ENCODE assay signal across 13 mouse cellular contexts in genomic region chr5:129287481-129287880, GRCm38 (mm10).
A peak's percentile ranks its signal among the peaks of the same experiment; 100 is the strongest.
DNase-seq lines count a peak whose midpoint lies in the region; ATAC-seq and TF ChIP-seq lines count a peak whose summit lies in the region.
"Had no signal": no experiment of that assay in that cellular context is flagged by ENCODE, and none has a peak within 500 bp of the region (broad histone marks: within the 10 kb centered on the region; RNA-seq: fewer than 3 reads in every experiment).

No protein-coding gene starts in this region.

- no peak overlapping the region for H3K27ac ChIP-seq in heart, postnatal 0 days (ENCODE audit: low read depth)
- H3K27ac ChIP-seq in heart, embryonic 12.5 days (ENCODE audit: poor library complexity, severe bottlenecking) = no peak overlapping the region
- no peak overlapping the region for H3K27ac ChIP-seq in midbrain, embryonic 11.5 days (ENCODE audit: low read depth, low read length)
- no peak overlapping the region for H3K27ac ChIP-seq in midbrain, embryonic 15.5 days
- no peak overlapping the region for H3K27ac ChIP-seq in embryonic facial prominence, embryonic 11.5 days (replicated peaks; ENCODE audit: low read depth, low read length)
- H3K27ac ChIP-seq: embryonic facial prominence, embryonic 13.5 days; neural tube, embryonic 15.5 days had no signal

- H3K4me2 ChIP-seq in heart, postnatal 0 days (ENCODE audit: low read depth, low read length) = no peak overlapping the region
- no peak overlapping the region for H3K4me2 ChIP-seq in heart, embryonic 12.5 days
- no peak overlapping the region for H3K4me2 ChIP-seq in midbrain, embryonic 11.5 days
- H3K4me2 ChIP-seq in midbrain, embryonic 15.5 days = no peak overlapping the region
- no peak overlapping the region for H3K4me2 ChIP-seq in embryonic facial prominence, embryonic 11.5 days (ENCODE audit: low read depth, low read length)
- H3K4me2 ChIP-seq: embryonic facial prominence, embryonic 13.5 days; neural tube, embryonic 15.5 days had no signal

- H3K27me3 ChIP-seq in heart, postnatal 0 days (ENCODE audit: control insufficient read depth, insufficient read depth, low read length) = peaks cover 6% of the 10 kb centered on the region; the same call in 1 of the 2 replicates
- peaks cover 32% of the 10 kb centered on the region for H3K27me3 ChIP-seq in heart, embryonic 12.5 days (replicated peaks)
- no peaks in the 10 kb centered on the region for H3K27me3 ChIP-seq in midbrain, embryonic 11.5 days (ENCODE audit: control insufficient read depth, insufficient read depth, low read length)
- no peaks in the 10 kb centered on the region for H3K27me3 ChIP-seq in midbrain, embryonic 15.5 days (replicated peaks)
- H3K27me3 ChIP-seq in embryonic facial prominence, embryonic 11.5 days (ENCODE audit: control insufficient read depth, insufficient read depth, low read length) = no peaks in the 10 kb centered on the region
- H3K27me3 ChIP-seq: CH12.LX had no signal

- 9% methylated on average over 8 of the region's 8 CpGs for WGBS in heart, postnatal 0 days
- WGBS in heart, embryonic 12.5 days = 9% methylated on average over 8 of the region's 8 CpGs
- WGBS in midbrain, embryonic 11.5 days = 16% methylated on average over 8 of the region's 8 CpGs
- WGBS in midbrain, embryonic 15.5 days = 17% methylated on average over 8 of the region's 8 CpGs
- 12% methylated on average over 8 of the region's 8 CpGs for WGBS in embryonic facial prominence, embryonic 11.5 days

- no peaks in the 10 kb centered on the region for H3K36me3 ChIP-seq in heart, postnatal 0 days (replicated peaks; ENCODE audit: control insufficient read depth, insufficient read depth, low read length)
- no peaks in the 10 kb centered on the region for H3K36me3 ChIP-seq in heart, embryonic 12.5 days
- H3K36me3 ChIP-seq in midbrain, embryonic 11.5 days (ENCODE audit: control insufficient read depth, insufficient read depth, low read length) = no peaks in the 10 kb centered on the region
- no peaks in the 10 kb centered on the region for H3K36me3 ChIP-seq in midbrain, embryonic 15.5 days (replicated peaks)
- H3K36me3 ChIP-seq in embryonic facial prominence, embryonic 11.5 days (replicated peaks; ENCODE audit: control insufficient read depth, insufficient read depth, low read depth, low read length) = no peaks in the 10 kb centered on the region
- H3K36me3 ChIP-seq: embryonic facial prominence, embryonic 13.5 days; neural tube, embryonic 15.5 days had no signal

- DNase-seq in heart, postnatal 0 days (ENCODE audit: low spot score) = peak; percentile 49
- DNase-seq in midbrain, embryonic 11.5 days (ENCODE audit: low spot score, missing footprints) = peak; percentile 88
- peak; percentile 83 for DNase-seq in embryonic facial prominence, embryonic 11.5 days (ENCODE audit: low spot score)
- DNase-seq in yolk sac, embryonic 10.5 days (ENCODE audit: low spot score) = peak; percentile 25
- no peak for DNase-seq in spleen, adult 12 weeks (ENCODE audit: low spot score)
- DNase-seq in B cell, adult 2 months = no peak
- DNase-seq: gastrocnemius, postnatal 36 days had no signal

- no peak for TF ChIP-seq EP300 in heart, postnatal 0 days (IDR thresholded peaks at IDR 0.05; ENCODE audit: low read depth)

- H3K9ac ChIP-seq in heart, postnatal 0 days (replicated peaks; ENCODE audit: low read depth, low read length) = no peak overlapping the region
- H3K9ac ChIP-seq in heart, embryonic 12.5 days = no peak overlapping the region
- H3K9ac ChIP-seq in midbrain, embryonic 11.5 days (ENCODE audit: low read length) = no peak overlapping the region
- H3K9ac ChIP-seq in midbrain, embryonic 15.5 days = no peak overlapping the region
- H3K9ac ChIP-seq in embryonic facial prominence, embryonic 11.5 days (replicated peaks; ENCODE audit: low read length) = no peak overlapping the region
- H3K9ac ChIP-seq: embryonic facial prominence, embryonic 13.5 days; neural tube, embryonic 15.5 days had no signal

- no peak overlapping the region for H3K4me3 ChIP-seq in heart, postnatal 0 days (ENCODE audit: low read depth, low read length)
- H3K4me3 ChIP-seq in heart, embryonic 12.5 days = no peak overlapping the region
- H3K4me3 ChIP-seq in midbrain, embryonic 11.5 days (ENCODE audit: low read depth, low read length) = no peak overlapping the region
- H3K4me3 ChIP-seq in midbrain, embryonic 15.5 days = no peak overlapping the region
- H3K4me3 ChIP-seq in embryonic facial prominence, embryonic 11.5 days (ENCODE audit: low read depth, low read length) = no peak overlapping the region
- H3K4me3 ChIP-seq: embryonic facial prominence, embryonic 13.5 days; neural tube, embryonic 15.5 days had no signal

- ATAC-seq in heart, postnatal 0 days (ENCODE audit: insufficient read depth, low read depth) = peak; percentile 41; the same call in 1 of the 2 replicates
- ATAC-seq in heart, embryonic 12.5 days (ENCODE audit: insufficient number of reproducible peaks, low FRiP score) = no peak
- no peak for ATAC-seq in midbrain, embryonic 11.5 days (ENCODE audit: low FRiP score)
- ATAC-seq in midbrain, embryonic 15.5 days (replicated peaks) = no peak
- no peak for ATAC-seq in embryonic facial prominence, embryonic 11.5 days (replicated peaks; ENCODE audit: insufficient number of reproducible peaks, low FRiP score, low TSS enrichment, low read depth)
- ATAC-seq: inflammation-experienced regulatory T-cells, adult 6 months had no signal

- no peaks in the 10 kb centered on the region for H3K4me1 ChIP-seq in heart, postnatal 0 days (ENCODE audit: control insufficient read depth, insufficient read depth)
- H3K4me1 ChIP-seq in heart, embryonic 12.5 days (replicated peaks) = no peaks in the 10 kb centered on the region
- no peaks in the 10 kb centered on the region; the same call in 1 of the 2 replicates for H3K4me1 ChIP-seq in midbrain, embryonic 11.5 days (ENCODE audit: control insufficient read depth, insufficient read depth, low read length)
- H3K4me1 ChIP-seq in midbrain, embryonic 15.5 days = peaks cover 3% of the 10 kb centered on the region; the same call in 1 of the 2 replicates
- no peaks in the 10 kb centered on the region for H3K4me1 ChIP-seq in embryonic facial prominence, embryonic 11.5 days (ENCODE audit: control insufficient read depth, insufficient read depth, low read length)

- no peaks in the 10 kb centered on the region for H3K9me3 ChIP-seq in heart, postnatal 0 days (replicated peaks; ENCODE audit: control insufficient read depth, low read length)
- H3K9me3 ChIP-seq in heart, embryonic 12.5 days (replicated peaks) = no peaks in the 10 kb centered on the region
- no peaks in the 10 kb centered on the region for H3K9me3 ChIP-seq in midbrain, embryonic 11.5 days (ENCODE audit: control insufficient read depth, low read length)
- no peaks in the 10 kb centered on the region for H3K9me3 ChIP-seq in midbrain, embryonic 15.5 days
- H3K9me3 ChIP-seq in embryonic facial prominence, embryonic 11.5 days (replicated peaks; ENCODE audit: control insufficient read depth, low read length) = no peaks in the 10 kb centered on the region
- H3K9me3 ChIP-seq: embryonic facial prominence, embryonic 13.5 days; neural tube, embryonic 15.5 days had no signal

- TF ChIP-seq CTCF in heart, postnatal 0 days (IDR thresholded peaks at IDR 0.05; ENCODE audit: low read depth) = no peak

Comparison
In these comparisons a context has a peak if more than half of its experiments do, and no peak if none do; other contexts are left out.
1. DNase-seq: peak in heart, postnatal 0 days (single experiment), midbrain, embryonic 11.5 days (single experiment), embryonic facial prominence, embryonic 11.5 days (single experiment) and yolk sac, embryonic 10.5 days (single experiment); none in spleen, adult 12 weeks (single experiment) and B cell, adult 2 months (0 of 2).